Mouse (Mus musculus) heart, embryonic 11.5 days (tissue): ENCODE measurements at regions not wholly inside any gene's neighbourhood (a gene's known extent, or its start where the extent isn't known, plus 50 kb on each side); places are given as distances from the start of the nearest gene placed in this dataset.

Source experiments
- ATAC-seq: fragments of 200-750 bp; cut with Nextera tagmentation; replicated peaks from 2 replicates; pipeline ENCODE4 v1.8.0; 2017; ENCODE audit warnings: moderate library complexity; ENCODE audit not compliant: insufficient number of reproducible peaks, low FRiP score, low TSS enrichment
- H3K27ac ChIP-seq: fragments of 300-500 bp; sonication (generic); 2 replicates; pipeline ENCODE4 v1.5.1; 2014; ENCODE audit warnings: mild to moderate bottlenecking, low read depth, low read length
- H3K27me3 ChIP-seq: fragments of 300-500 bp; sonication (generic); 2 replicates; pipeline ENCODE4 v1.6.1; 2014; ENCODE audit warnings: mild to moderate bottlenecking, low read length, mixed read lengths; ENCODE audit not compliant: control insufficient read depth, insufficient read depth
- H3K36me3 ChIP-seq: fragments of 300-500 bp; sonication (generic); 2 replicates; pipeline ENCODE4 v1.6.1; 2014; ENCODE audit warnings: mild to moderate bottlenecking, low read length, moderate library complexity, mixed read lengths; ENCODE audit not compliant: control insufficient read depth, insufficient read depth
- H3K4me1 ChIP-seq: fragments of 300-500 bp; sonication (generic); 2 replicates; pipeline ENCODE4 v1.6.1; 2014; ENCODE audit warnings: low read length; ENCODE audit not compliant: control insufficient read depth, insufficient read depth
- H3K4me2 ChIP-seq: fragments of 300-500 bp; sonication (generic); 2 replicates; pipeline ENCODE4 v1.6.1; 2014; ENCODE audit warnings: mild to moderate bottlenecking, moderate library complexity
- H3K4me3 ChIP-seq: fragments of 300-500 bp; sonication (generic); 2 replicates; pipeline ENCODE4 v1.5.1; 2014; ENCODE audit warnings: low read depth, low read length
- H3K9ac ChIP-seq: fragments of 300-500 bp; sonication (generic); 2 replicates; pipeline ENCODE4 v1.6.1; 2014; ENCODE audit warnings: mild to moderate bottlenecking, low read depth, low read length, moderate library complexity
- H3K9me3 ChIP-seq: fragments of 300-500 bp; sonication (generic); replicated peaks from 2 replicates; pipeline ENCODE4 v1.6.1; 2016; ENCODE audit warnings: low read length; ENCODE audit not compliant: control insufficient read depth
- WGBS: fragments of 180-500 bp; shearing (Covaris S2); extraction: QIAGEN DNeasy Blood & Tissue Kit; methylation state at CpG from one replicate; pipeline ENCODE4 v1.1.7; 2014; ENCODE audit not compliant: insufficient replicate concordance; 5-methylcytosine and 5-hydroxymethylcytosine counted together

DNA sequence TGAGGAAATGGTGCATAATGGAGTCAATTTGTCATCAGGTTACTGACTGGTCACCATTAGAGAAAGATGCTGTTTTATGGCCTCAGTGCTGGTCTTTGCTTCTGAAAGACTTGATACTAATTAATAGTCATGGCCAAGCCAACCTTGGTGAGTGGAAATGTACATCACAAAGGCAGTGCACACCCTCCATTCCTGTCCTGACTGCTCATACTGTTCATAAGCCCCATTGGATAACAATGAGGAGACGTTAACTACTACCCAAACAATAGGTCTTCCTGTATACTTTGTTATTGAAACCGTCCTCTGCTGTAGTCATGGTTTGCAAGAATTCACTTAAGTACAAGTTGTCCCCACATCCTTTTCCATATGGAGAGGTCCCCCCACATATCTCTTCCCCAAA is 605.8 kb upstream of the Slc35b3 start:
- ATAC-seq, result no peak

DNA sequence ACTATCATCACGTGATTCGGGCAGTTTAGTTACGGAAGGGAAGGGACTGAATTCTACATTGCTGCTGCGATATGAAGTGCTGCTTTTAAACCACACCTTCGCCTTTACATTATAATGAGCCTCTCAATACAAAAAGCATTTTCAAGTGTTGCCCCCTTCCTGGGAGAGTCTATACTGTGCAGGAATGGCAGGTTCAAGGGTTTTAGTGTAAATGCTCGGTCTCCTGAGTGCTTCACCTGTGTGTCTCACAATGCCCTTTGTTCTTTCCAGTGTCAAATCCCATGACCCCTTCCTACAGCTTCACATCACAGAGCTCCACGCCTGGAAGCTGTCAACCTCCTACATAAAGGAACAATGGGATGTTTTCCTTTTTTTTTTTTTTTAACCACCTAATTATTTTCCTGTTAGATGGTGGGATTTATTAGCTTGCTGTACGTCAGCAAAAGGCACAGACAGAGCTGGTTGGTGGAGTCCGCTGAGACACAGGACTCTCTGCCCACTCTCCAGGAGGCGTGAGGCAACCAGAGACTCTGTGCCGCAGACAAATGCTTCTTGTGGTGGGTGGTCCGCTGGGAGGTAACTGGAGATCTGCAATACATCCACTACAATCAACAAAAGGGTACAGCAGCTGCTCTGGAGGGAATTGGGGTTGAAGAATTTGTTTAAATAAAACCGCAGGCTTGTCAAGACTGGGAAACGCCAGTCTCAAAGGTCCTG is 577.2 kb upstream of the Slc35b3 start:
- no peak overlapping the region for H3K4me2 ChIP-seq
- no peaks in the 10 kb centered on the region for H3K36me3 ChIP-seq
- H3K4me3 ChIP-seq, result no peak overlapping the region
- no peak overlapping the region for H3K27ac ChIP-seq
- WGBS, result 45% methylated on average over 14 of the region's 14 CpGs
- H3K4me1 ChIP-seq, result no peaks in the 10 kb centered on the region
- no peak for ATAC-seq
- H3K9ac ChIP-seq, result no peak overlapping the region
- no peaks in the 10 kb centered on the region for H3K27me3 ChIP-seq
- H3K9me3 ChIP-seq, result no peaks in the 10 kb centered on the region

More for the DNA sequence above, 605.8 kb upstream of the Slc35b3 start:
- Histone ChIP-seq H3K9ac (no peak overlapping the region), H3K4me1 (no peaks in the 10 kb centered on the region), H3K27ac (no peak overlapping the region), H3K36me3 (no peaks in the 10 kb centered on the region), H3K4me2 (no peak overlapping the region), H3K27me3 (no peaks in the 10 kb centered on the region), H3K4me3 (no peak overlapping the region), H3K9me3 (no peaks in the 10 kb centered on the region)
- WGBS, result 73% methylated on average over 2 of the region's 2 CpGs

- H3K27me3 ChIP-seq, result no peaks in the 10 kb centered on the region
- no peak overlapping the region for H3K4me3 ChIP-seq
- H3K9ac ChIP-seq, result no peak overlapping the region
- no peaks in the 10 kb centered on the region for H3K36me3 ChIP-seq
- no peak overlapping the region for H3K27ac ChIP-seq
- WGBS, result 77% methylated on average over 1 of the region's 1 CpGs
- ATAC-seq, result no peak
- no peaks in the 10 kb centered on the region for H3K9me3 ChIP-seq
- H3K4me2 ChIP-seq, result no peak overlapping the region
- H3K4me1 ChIP-seq, result no peaks in the 10 kb centered on the region
Observed at GRCm38 (mm10) chr13:39526469-39526868, 565.8 kb upstream of the Slc35b3 start.

- no peak overlapping the region for H3K9ac ChIP-seq
- H3K36me3 ChIP-seq, result no peaks in the 10 kb centered on the region
- WGBS, result 78% methylated on average over 9 of the region's 9 CpGs
- H3K4me3 ChIP-seq, result no peak overlapping the region
- no peak for ATAC-seq
- H3K27ac ChIP-seq, result no peak overlapping the region
- H3K4me2 ChIP-seq, result no peak overlapping the region
- no peaks in the 10 kb centered on the region for H3K27me3 ChIP-seq
- no peaks in the 10 kb centered on the region for H3K9me3 ChIP-seq
- no peaks in the 10 kb centered on the region for H3K4me1 ChIP-seq
Observed at GRCm38 (mm10) chr13:39523856-39524301, 563.2 kb upstream of the Slc35b3 start.

DNA sequence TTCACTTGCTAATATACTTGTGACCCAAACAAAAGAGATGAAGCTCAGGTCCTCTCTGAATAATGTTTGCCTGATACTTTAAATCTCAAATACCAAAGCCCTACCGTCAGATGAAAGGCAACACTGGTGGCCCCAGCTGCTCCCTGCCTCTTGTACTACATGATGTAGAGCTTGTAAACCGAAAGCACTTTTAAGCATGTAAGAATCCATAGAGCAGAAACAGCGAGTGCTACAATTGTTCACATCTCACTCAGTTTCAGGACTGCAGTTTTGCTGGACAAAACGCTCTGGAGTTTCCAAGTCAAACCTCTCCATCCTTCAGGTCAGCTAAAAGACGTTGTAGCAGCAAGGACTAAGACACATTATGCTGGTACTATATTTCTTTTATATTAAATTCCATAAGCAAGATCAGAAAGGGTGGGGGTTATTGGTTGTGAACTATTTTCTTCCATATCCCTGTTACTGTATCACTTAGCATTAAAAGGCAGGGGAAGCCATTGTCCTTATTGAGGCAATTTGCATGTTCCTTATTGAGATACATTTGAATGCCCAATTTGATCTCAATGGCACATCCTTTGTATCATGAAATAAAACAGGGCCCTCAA is 562.7 kb upstream of the Slc35b3 start:
- H3K4me1 ChIP-seq, result no peaks in the 10 kb centered on the region
- no peak overlapping the region for H3K4me2 ChIP-seq
- WGBS, result 77% methylated on average over 5 of the region's 5 CpGs
- H3K4me3 ChIP-seq, result no peak overlapping the region
- no peaks in the 10 kb centered on the region for H3K27me3 ChIP-seq
- H3K9me3 ChIP-seq, result no peaks in the 10 kb centered on the region
- no peak for ATAC-seq
- H3K9ac ChIP-seq, result no peak overlapping the region
- no peaks in the 10 kb centered on the region for H3K36me3 ChIP-seq
- H3K27ac ChIP-seq, result no peak overlapping the region

DNA sequence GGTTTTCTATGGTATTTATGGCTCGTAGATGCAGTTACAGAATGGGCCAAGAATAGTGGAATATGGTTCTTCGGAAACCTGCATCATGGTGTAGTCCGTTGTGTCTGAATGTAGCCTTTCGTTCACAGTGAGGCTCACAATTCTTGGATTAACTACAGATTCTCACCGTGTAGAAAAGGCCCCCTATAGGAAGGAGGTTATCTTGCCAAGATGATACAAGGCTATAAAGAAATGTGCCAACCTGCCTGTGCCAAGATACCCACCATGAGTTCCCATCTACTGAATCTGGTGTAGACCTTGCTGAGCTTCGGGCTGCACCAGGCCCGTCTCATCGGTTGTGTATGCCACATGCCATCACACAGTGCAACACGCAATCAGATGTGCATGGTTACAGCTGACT is 560.2 kb upstream of the Slc35b3 start:
- Histone ChIP-seq H3K4me1 (no peaks in the 10 kb centered on the region), H3K4me3 (no peak overlapping the region), H3K27ac (no peak overlapping the region), H3K36me3 (no peaks in the 10 kb centered on the region), H3K4me2 (no peak overlapping the region), H3K9ac (no peak overlapping the region), H3K27me3 (no peaks in the 10 kb centered on the region), H3K9me3 (no peaks in the 10 kb centered on the region)
- WGBS, result 86% methylated on average over 9 of the region's 9 CpGs
- ATAC-seq, result no peak

- no peak for ATAC-seq
- Histone ChIP-seq H3K27ac (no peak overlapping the region), H3K4me1 (no peaks in the 10 kb centered on the region), H3K9ac (no peak overlapping the region), H3K36me3 (no peaks in the 10 kb centered on the region), H3K4me2 (no peak overlapping the region), H3K9me3 (no peaks in the 10 kb centered on the region), H3K4me3 (no peak overlapping the region), H3K27me3 (no peaks in the 10 kb centered on the region)
- 68% methylated on average over 8 of the region's 8 CpGs for WGBS
Observed at GRCm38 (mm10) chr13:39516106-39516505, 555.4 kb upstream of the Slc35b3 start.

GRCm38 (mm10) chr13:39489806-39490205 is 529.1 kb upstream of the Slc35b3 start:
- 78% methylated on average over 7 of the region's 7 CpGs for WGBS
- no peak for ATAC-seq

GRCm38 (mm10) chr13:39472621-39473020 is 511.9 kb upstream of the Slc35b3 start:
- WGBS, result 29% methylated on average over 6 of the region's 6 CpGs
- no peak overlapping the region for H3K9ac ChIP-seq
- no peaks in the 10 kb centered on the region for H3K4me1 ChIP-seq
- no peak overlapping the region for H3K4me3 ChIP-seq
- no peaks in the 10 kb centered on the region for H3K36me3 ChIP-seq
- no peak for ATAC-seq
- no peak overlapping the region for H3K4me2 ChIP-seq
- no peak overlapping the region for H3K27ac ChIP-seq
- no peaks in the 10 kb centered on the region for H3K9me3 ChIP-seq
- no peaks in the 10 kb centered on the region for H3K27me3 ChIP-seq

More at GRCm38 (mm10) chr13:39489806-39490205, 529.1 kb upstream of the Slc35b3 start:
- H3K4me1 ChIP-seq, result no peaks in the 10 kb centered on the region
- no peak overlapping the region for H3K4me2 ChIP-seq
- no peaks in the 10 kb centered on the region for H3K36me3 ChIP-seq
- no peak overlapping the region for H3K9ac ChIP-seq
- no peaks in the 10 kb centered on the region for H3K27me3 ChIP-seq
- H3K27ac ChIP-seq, result no peak overlapping the region
- no peak overlapping the region for H3K4me3 ChIP-seq
- no peaks in the 10 kb centered on the region for H3K9me3 ChIP-seq
